Mouse (Mus musculus): Measurements from ENCODE around the gene Pfas.
"Not testable (repeated sequence)": the region's sequence is repeated elsewhere in the genome, so short reads cannot be mapped to it uniquely, and the experiment has no call there.

GRCm38 (mm10) chr11:69006575-69006974 lies 1.7 kb downstream of the Pfas start:
- not testable (repeated sequence) for TF ChIP-seq CTCF (IDR thresholded peaks at IDR 0.05; ENCODE audit: control insufficient read depth, insufficient read depth, insufficient replicate concordance, low read depth, low read length); POLR2A (IDR thresholded peaks at IDR 0.05; ENCODE audit: control insufficient read depth, low read depth, low read length)

Data from testis, adult 2 months (tissue).